Mouse (Mus musculus): ENCODE results near the gene Brca2.

Gene Brca2

DNA sequence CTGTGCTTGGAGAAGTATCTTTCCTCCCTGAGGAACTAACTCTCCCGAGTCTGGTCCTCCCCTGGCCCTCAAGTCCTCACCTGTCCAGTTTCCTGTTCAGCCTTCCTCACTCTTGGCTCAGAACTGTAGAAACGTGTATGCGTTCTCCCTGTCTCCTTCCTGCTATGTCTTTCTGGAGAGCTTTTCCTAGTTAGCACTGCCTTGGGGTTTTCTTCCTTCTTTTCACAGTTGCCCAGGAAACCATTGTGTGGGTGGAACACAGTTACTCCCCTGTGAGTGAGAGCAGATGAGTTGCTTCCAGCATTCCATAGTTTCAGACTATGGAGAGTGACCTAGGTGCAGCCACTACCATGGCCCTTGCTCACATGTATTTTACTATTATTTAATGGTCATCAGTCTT lies 43.8 kb downstream of the Brca2 start:
- DNase-seq = no peak

GRCm38 (mm10) chr5:150566971-150567370 lies 44.5 kb downstream of the Brca2 start:
- DNase-seq = no peak

DNA sequence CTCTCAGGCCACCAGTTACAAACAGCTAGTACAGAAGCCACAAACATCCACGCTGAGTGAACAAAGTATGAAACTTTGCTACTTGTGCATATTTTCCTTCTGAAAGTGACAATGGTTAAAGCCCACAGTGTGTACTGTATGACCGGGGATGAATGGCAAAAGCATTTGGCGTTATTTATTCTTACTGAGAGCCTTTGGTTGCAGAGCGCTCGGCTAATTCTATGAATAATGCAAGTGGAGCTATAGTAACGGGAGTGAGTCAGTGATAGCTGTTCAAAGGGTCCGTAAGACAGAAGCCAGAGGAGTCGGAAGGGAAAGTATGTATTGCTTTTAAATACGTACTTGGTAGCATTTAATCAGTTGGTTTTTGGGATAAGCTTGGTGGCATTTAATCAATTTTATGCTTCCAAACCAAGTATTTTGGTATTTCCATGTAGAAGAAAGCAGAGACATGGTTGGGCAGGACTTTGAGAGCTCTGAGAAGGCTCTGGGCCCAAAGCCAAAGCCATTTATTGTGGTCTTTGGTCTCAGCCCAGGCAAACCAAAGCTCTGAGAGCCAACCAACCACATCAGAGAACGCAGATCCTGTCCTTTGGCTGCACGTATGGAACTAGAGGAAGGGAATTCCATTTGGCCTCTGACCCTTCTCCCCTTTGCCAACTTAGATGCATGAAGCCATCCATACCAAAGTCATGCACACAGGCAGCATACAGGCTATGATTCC lies 48.2 kb downstream of the Brca2 start:
- DNase-seq = no peak

DNA sequence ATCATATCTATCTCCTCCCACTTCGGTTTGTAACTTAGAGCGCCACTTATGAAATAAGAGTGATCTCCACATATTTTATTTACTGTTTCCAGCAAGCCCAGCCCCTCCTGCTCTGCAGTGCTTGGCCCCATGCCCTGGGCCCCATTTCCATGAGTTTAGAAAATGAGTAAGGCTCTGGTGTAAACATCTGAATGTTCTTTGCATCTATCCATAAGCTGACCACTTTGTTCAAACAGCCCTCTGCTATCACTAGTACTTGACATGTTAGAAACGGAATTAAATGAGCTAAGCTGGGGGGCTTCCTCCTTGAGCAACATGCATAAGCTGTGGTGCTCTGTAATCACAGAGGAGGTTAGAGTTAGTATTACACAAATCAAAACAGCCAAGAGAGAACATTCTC lies 52.0 kb downstream of the Brca2 start:
- DNase-seq = no peak

- DNase-seq = no peak
Measured at GRCm38 (mm10) chr5:150574885-150575284, 52.5 kb downstream of the Brca2 start.

- DNase-seq = no peak
Measured at GRCm38 (mm10) chr5:150576832-150577231, 54.4 kb downstream of the Brca2 start.

GRCm38 (mm10) chr5:150578613-150579171 lies 56.3 kb downstream of the Brca2 start:
- no peak for DNase-seq

- no peak for DNase-seq
Measured at GRCm38 (mm10) chr5:150581180-150581579, 58.8 kb downstream of the Brca2 start.

DNA sequence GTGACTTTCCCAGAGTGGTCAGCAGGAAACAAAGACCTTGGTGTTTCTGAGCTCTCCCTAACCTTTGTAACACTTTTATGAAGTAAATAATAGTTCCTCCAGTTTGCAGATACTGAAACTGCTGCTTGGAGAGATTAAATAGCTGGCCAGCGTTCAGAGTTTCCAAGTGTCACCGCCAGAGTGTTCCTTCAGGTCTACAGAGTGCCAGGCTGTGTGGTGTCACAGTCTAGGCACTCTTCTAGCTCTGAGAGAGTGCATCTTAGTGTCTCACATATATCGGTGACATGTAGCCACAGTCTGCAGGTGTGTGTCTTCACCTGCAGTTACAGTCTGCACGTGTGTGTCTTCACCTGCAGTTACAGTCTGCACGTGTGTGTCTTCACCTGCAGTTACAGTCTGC lies 60.8 kb downstream of the Brca2 start:
- no peak for DNase-seq

DNA sequence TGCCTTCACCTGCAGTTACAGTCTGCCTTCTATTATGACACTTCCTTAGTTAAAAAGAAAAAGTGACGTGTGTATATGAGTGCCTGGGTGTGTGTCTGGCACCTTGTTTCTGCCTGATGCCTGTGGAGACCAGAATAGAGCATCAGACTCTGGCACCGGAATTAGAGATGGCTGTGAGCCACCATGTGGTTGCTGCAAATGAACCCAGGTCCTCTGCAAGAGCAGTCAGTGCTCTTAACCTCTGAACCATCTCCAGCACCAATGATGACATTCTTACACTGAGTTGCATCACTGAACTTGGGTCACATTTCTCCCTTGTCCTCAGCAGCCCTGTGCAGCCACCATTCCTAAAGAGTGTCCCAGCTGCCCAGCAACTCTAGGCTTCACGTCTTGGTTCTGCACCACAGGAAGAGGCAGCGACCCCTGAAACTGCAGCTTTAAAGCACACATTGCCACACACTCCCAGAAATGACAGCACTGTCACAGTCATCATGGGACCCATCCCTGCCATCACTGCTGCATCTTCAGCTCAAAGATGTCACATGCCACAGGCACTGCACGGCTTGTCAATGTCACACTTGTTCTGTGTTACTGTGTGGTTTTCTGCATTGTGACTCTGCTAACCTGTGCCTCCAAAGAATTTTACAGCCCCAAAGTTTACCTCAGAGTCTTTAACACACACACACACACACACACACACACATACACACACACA lies 61.3 kb downstream of the Brca2 start:
- peak in 1 of 2 experiments; percentile 15 for DNase-seq

GRCm38 (mm10) chr5:150584337-150584729 lies 61.9 kb downstream of the Brca2 start:
- no peak for DNase-seq

DNA sequence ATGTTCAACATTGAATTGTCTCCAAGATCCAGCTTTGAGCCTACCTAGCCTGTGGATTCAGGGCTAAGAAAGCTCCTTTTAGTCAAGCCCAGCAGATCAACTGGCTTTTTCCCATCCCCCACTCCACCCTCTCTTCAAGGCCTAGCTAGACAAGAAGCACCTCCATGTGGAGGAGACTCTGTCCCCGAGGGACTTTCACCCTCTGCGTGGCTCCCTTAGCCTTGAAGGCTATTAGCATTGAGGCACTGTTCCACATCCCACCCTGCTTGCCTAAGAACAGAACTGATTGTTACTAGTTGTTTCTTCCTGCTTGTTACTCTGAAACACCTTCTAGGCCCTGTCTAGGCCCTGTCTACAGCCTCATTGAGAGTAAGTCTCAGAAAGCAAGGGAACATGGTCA lies 67.5 kb downstream of the Brca2 start:
- no peak for DNase-seq

- no peak for DNase-seq
Measured at GRCm38 (mm10) chr5:150592186-150592903, 69.9 kb downstream of the Brca2 start.

DNA sequence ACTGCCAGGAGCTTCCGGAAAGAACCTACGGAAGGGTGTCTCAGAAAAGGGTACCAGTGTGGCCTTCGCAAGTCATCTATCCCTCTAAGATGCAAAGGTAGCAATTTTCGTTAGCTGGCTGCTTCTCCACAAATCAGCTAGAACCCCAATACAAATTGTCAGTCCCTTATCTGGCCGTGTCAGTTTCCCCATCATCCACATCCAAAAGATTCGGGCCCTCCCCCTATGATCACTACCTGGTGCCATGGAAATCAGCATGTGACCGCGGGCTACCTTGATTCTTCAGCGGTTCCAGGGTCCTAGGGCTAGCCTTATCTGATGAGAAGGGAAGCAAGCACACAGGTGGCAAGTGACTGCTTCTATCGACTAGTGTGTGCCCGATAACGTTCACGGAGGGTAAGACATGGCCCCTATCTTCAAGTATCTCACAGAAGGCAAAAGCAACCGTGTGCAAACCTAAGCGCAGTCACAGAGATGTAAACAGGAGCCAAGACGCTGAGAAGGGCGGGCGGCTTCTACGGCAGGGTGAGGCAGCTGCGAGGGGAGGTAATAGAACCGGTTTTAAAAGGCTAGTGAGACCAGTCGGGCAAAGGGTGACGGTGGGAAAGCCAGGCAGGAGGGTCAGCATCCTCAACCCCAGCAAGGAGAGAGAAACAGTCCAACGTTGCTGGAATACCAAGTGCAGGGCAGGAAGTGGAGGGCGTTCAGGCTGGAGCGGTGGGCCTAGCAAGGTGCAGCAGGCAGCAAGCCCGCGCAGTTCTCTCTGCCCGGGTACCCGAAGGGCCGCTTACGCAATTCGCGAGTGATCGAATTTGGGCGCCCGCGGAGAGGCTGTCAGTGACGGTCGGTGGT lies 70.7 kb downstream of the Brca2 start:
- DNase-seq = peak in 1 of 2 experiments; percentile 67

DNA sequence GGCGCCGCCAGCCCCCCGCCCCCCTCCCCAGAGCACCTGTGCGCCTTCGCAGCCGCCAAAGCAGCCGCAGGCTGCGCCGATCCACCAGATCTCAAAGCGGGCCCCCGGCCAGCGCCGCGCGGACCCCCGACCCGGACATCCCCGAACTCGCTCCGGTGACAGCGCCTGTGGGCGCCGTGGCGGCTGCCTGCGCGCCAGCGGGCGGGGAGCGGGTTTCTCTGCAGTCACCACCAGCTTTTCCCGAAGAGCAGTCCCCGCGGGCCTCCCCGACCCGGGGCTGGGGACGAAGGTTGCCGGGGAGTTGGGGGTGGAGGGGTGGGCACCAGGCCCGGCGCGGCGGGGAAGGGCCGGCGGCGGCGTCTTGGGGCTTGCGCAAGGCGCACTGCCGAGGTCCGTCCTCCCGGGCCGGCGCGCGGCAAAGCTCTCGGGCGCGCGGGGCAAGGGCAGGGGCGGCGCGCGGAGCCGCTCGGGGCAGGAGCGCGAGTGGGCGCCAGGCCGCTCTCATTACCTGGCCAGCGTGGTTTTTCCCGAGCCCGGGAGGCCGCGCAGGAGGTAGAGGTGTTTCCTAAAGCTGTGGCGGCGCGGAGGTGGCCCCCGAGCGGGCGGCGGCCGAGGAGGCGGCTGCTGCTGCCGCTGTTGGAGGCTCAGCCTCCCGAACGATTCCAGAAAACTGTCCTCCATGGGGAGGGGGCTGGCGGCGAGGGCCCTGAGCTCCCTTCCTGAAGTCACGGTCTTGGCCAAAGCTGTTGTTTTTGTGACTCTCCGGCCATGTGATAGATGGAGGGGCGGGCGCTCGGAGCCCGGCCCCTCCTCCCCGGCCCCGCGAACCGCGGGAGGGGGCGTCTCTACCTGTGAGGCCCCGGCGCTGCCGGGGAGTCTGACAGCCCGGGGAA lies 71.6 kb downstream of the Brca2 start:
- DNase-seq = peak; percentile 69 to 76

- no peak for DNase-seq
Measured at GRCm38 (mm10) chr5:150594649-150595339, 72.4 kb downstream of the Brca2 start.

GRCm38 (mm10) chr5:150595366-150596016 lies 73.1 kb downstream of the Brca2 start:
- DNase-seq = peak in 1 of 2 experiments; percentile 23

GRCm38 (mm10) chr5:150597088-150597487 lies 74.7 kb downstream of the Brca2 start, which contains the start of gene N4bp2l1:
TSS of gene N4bp2l1 (minus strand) at chr5:150597188.
- no peak for DNase-seq

GRCm38 (mm10) chr5:150598202-150599119 lies 76.0 kb downstream of the Brca2 start:
- peak; percentile 30 to 31 for DNase-seq
